Mouse (Mus musculus): ENCODE results near the gene Sptb. TPM values are rescaled to one million over a fixed set of nuclear protein-coding genes. Genes with fewer than 3 reads are reported as not detected.

The Sptb gene
- 58.9 and 69.2 TPM in 2 replicates for polyA plus RNA-seq (2015; fragmentation: Nextera tagmentation; extraction: Ambion mirVana)

- Histone ChIP-seq H3K4me1 (replicated peaks) (peaks cover 63% of the 10 kb centered on the region), H3K27ac (replicated peaks) (peak within 1 kb of the TSS; percentile 98)
- WGBS (ENCODE audit: insufficient replicate concordance): under 1% methylated on average over 40 of the region's 40 CpGs
Observed at GRCm38 (mm10) chr12:76710351-76711100, at the start of gene Sptb. Gene Sptb (minus strand): TSS chr12:76710547.

DNA sequence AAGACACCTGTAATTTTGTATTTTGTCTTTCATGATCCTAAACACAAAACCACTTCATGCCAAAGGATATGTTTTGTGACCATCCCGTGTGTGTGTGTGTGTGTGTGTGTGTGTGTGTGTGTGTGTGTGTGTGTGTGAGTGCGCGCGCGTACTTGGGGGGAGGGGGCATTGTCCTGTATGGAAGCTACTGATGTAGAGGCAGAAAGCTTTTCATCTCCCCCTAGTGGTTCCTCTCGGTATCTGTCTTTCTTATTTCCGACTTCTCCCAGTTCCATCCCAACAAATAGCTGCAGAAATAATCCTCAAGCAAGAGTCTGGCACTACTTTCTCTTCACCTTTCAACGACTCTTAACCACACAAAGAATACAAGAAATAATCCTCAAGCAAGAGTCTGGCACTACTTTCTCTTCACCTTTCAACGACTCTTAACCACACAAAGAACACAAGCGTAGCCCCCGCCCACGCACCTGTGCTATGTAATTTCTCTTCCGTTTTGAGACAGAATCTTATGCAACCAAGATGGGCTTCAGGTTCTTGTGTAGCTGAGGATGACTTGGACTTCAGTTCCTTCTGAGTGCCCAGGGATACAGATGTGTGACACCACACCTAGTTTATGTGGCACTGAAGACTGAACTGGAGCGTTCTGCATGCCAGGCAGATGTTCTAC is 42.4 kb upstream of the Sptb start:
- no peak for ATAC-seq (ENCODE audit: insufficient read depth)
- Histone ChIP-seq H3K4me2 (no peak overlapping the region), H3K36me3 (replicated peaks) (no peaks in the 10 kb centered on the region), H3K27ac (replicated peaks) (no peak overlapping the region), H3K9me3 (replicated peaks) (no peaks in the 10 kb centered on the region), H3K27me3 (peaks cover 22% of the 10 kb centered on the region), H3K9ac (no peak overlapping the region), H3K4me1 (replicated peaks) (no peaks in the 10 kb centered on the region), H3K4me3 (replicated peaks) (no peak overlapping the region)
- 41% methylated on average over 14 of the region's 14 CpGs for WGBS (ENCODE audit: insufficient replicate concordance)

More at GRCm38 (mm10) chr12:76710351-76711100, at the start of gene Sptb:
- Histone ChIP-seq H3K9ac (peak within 1 kb of the TSS; percentile 100), H3K27me3 (peaks cover 65% of the 10 kb centered on the region), H3K36me3 (replicated peaks) (peaks cover 18% of the 10 kb centered on the region), H3K4me3 (replicated peaks) (peak within 1 kb of the TSS; percentile 82), H3K4me2 (peak within 1 kb of the TSS; percentile 95), H3K9me3 (replicated peaks) (no peaks in the 10 kb centered on the region)
- ATAC-seq (ENCODE audit: insufficient read depth): peak; percentile 51

- Histone ChIP-seq H3K9ac (no peak overlapping the region), H3K4me2 (no peak overlapping the region), H3K4me1 (replicated peaks) (no peaks in the 10 kb centered on the region), H3K4me3 (replicated peaks) (no peak overlapping the region), H3K27ac (replicated peaks) (no peak overlapping the region), H3K9me3 (replicated peaks) (no peaks in the 10 kb centered on the region), H3K27me3 (peaks cover 22% of the 10 kb centered on the region), H3K36me3 (replicated peaks) (no peaks in the 10 kb centered on the region)
- WGBS (ENCODE audit: insufficient replicate concordance): 75% methylated on average over 16 of the region's 16 CpGs
- ATAC-seq (ENCODE audit: insufficient read depth): no peak
Observed at GRCm38 (mm10) chr12:76750866-76751459, 40.6 kb upstream of the Sptb start.

- Histone ChIP-seq H3K4me1 (replicated peaks) (no peaks in the 10 kb centered on the region), H3K36me3 (replicated peaks) (no peaks in the 10 kb centered on the region), H3K4me2 (no peak overlapping the region), H3K27ac (replicated peaks) (no peak overlapping the region), H3K9me3 (replicated peaks) (no peaks in the 10 kb centered on the region), H3K27me3 (peaks cover 31% of the 10 kb centered on the region), H3K9ac (no peak overlapping the region), H3K4me3 (replicated peaks) (no peak overlapping the region)
- ATAC-seq (ENCODE audit: insufficient read depth): no peak
- WGBS (ENCODE audit: insufficient replicate concordance): 63% methylated on average over 4 of the region's 4 CpGs
Observed at GRCm38 (mm10) chr12:76727955-76728354, 17.6 kb upstream of the Sptb start.

DNA sequence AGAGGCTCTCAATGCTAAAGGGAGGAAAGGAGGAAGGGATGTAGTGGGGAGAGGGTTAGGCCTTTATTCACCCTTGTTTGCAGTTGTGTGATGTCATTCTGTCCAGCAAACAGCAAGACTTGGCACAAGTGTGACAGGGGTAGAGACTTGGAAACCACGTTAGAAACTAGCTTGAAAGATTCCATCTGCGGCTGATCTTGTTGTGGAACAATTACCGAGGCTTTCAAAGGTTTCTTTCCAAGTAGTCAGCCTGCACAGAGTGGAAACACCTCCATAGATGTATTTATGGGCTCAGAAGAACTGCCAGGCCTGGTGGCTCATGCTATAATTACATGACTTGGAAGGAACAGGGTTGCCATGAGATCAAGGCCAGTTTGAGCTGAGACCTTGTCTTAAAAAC is 11.7 kb upstream of the Sptb start:
- Histone ChIP-seq H3K27ac (replicated peaks) (no peak overlapping the region), H3K9ac (no peak overlapping the region), H3K27me3 (peaks cover 4% of the 10 kb centered on the region), H3K4me2 (no peak overlapping the region), H3K36me3 (replicated peaks) (no peaks in the 10 kb centered on the region), H3K4me3 (replicated peaks) (no peak overlapping the region), H3K9me3 (replicated peaks) (no peaks in the 10 kb centered on the region), H3K4me1 (replicated peaks) (peaks cover 21% of the 10 kb centered on the region)
- no peak for ATAC-seq (ENCODE audit: insufficient read depth)
- 65% methylated on average over 3 of the region's 3 CpGs for WGBS (ENCODE audit: insufficient replicate concordance)

- H3K27me3 ChIP-seq: peaks cover 9% of the 10 kb centered on the region
- no peak overlapping the region for H3K9ac ChIP-seq
- peaks cover 21% of the 10 kb centered on the region for H3K4me1 ChIP-seq (replicated peaks)
- no peak overlapping the region for H3K4me2 ChIP-seq
- no peak overlapping the region for H3K27ac ChIP-seq (replicated peaks)
- no peaks in the 10 kb centered on the region for H3K36me3 ChIP-seq (replicated peaks)
- ATAC-seq (ENCODE audit: insufficient read depth): no peak
- no peaks in the 10 kb centered on the region for H3K9me3 ChIP-seq (replicated peaks)
- no peak overlapping the region for H3K4me3 ChIP-seq (replicated peaks)
Observed at GRCm38 (mm10) chr12:76720572-76720971, 10.2 kb upstream of the Sptb start.

- ATAC-seq (ENCODE audit: insufficient read depth): peak; percentile 65
- Histone ChIP-seq H3K4me3 (replicated peaks) (no peak overlapping the region), H3K27ac (replicated peaks) (no peak overlapping the region), H3K27me3 (peaks cover 19% of the 10 kb centered on the region), H3K4me1 (replicated peaks) (peaks cover 26% of the 10 kb centered on the region), H3K4me2 (no peak overlapping the region), H3K36me3 (replicated peaks) (no peaks in the 10 kb centered on the region), H3K9me3 (replicated peaks) (no peaks in the 10 kb centered on the region), H3K9ac (no peak overlapping the region)
- WGBS (ENCODE audit: insufficient replicate concordance): 69% methylated on average over 4 of the region's 4 CpGs
Observed at GRCm38 (mm10) chr12:76718384-76718783, 8.0 kb upstream of the Sptb start.

DNA sequence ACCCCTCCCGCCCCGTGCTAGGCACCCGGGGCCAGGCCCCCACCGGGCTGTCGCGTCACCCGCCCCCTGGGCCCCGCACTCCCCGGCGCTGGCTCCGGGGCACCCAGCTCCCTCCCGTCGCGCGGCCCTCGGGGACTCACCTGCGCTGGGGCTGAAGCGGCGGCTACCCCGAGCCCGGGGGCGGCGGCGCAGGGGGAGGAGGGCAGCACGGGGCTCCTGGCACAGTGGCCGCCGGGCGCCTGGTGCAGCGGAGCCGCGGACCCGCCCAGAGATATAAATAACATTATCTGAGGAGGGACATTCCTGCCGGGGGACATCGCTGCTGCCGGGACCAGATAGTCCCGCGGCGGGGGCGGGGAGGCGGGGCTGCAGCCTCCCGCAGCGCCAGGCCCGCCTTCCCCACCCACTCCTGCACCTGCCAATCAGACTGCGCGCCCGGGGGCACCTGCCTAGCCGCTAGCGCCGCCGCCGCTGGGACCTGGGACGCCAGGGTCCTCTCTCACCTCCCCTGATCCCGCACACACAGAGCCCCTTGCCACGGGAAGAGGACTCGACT is 474 bp downstream of the Sptb start:
- Histone ChIP-seq H3K4me2 (peak overlapping the region; percentile 95), H3K4me3 (replicated peaks) (peak overlapping the region; percentile 82), H3K36me3 (replicated peaks) (peaks cover 24% of the 10 kb centered on the region), H3K9me3 (replicated peaks) (no peaks in the 10 kb centered on the region), H3K27me3 (peaks cover 60% of the 10 kb centered on the region), H3K9ac (peak overlapping the region; percentile 100), H3K27ac (replicated peaks) (peak overlapping the region; percentile 98), H3K4me1 (replicated peaks) (peaks cover 69% of the 10 kb centered on the region)
- ATAC-seq (ENCODE audit: insufficient read depth): peak; percentile 92
- under 1% methylated on average over 54 of the region's 55 CpGs for WGBS (ENCODE audit: insufficient replicate concordance)

DNA sequence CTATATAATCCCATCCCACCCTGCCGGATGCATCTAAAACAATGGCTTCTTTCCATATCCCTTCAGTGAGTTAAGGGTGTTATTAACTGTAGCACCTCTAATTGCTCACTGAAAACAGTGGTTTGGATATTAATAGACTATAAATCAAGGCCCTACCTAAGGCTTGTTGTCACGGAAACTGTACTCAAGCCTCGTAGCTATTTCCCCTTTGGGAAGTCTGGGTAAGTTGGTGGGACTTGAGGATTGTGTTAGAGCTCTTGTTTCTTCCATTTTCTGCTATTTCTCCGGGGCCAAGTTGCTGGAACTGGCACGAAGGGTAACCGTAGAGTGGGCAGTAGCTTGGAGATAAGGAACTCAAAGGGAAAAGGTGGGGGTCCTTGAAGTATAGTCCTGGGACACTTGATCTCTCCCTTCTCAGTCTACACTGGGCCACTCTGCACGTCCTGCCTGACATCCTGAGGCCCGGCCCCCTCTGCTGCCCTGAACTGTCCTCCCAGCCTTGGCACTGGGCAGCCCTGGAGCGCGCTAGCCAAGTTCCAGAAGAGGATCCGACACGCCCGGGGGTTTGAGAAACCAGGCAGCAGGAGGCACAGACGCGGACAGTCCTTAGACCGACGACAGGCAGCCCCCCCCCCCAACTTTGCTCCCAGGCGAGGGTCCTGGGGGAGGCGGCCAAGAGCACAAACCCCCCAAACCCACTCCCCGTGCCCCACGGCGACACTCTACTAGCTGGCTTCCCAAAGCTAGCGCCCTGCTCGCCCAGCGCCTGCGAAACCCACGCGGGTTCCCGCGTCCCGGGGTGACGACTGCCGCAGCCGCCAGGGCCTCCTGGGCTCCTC is 1.2 kb downstream of the Sptb start:
- H3K27me3 ChIP-seq: peaks cover 59% of the 10 kb centered on the region
- 3% methylated on average over 34 of the region's 34 CpGs for WGBS (ENCODE audit: insufficient replicate concordance)
- peak overlapping the region; percentile 100 for H3K9ac ChIP-seq
- peak overlapping the region; percentile 82 for H3K4me3 ChIP-seq (replicated peaks)
- peak overlapping the region; percentile 98 for H3K27ac ChIP-seq (replicated peaks)
- peak overlapping the region; percentile 95 for H3K4me2 ChIP-seq
- H3K9me3 ChIP-seq (replicated peaks): no peaks in the 10 kb centered on the region
- ATAC-seq (ENCODE audit: insufficient read depth): peak; percentile 58
- peaks cover 31% of the 10 kb centered on the region for H3K36me3 ChIP-seq (replicated peaks)
- H3K4me1 ChIP-seq (replicated peaks): peaks cover 76% of the 10 kb centered on the region

DNA sequence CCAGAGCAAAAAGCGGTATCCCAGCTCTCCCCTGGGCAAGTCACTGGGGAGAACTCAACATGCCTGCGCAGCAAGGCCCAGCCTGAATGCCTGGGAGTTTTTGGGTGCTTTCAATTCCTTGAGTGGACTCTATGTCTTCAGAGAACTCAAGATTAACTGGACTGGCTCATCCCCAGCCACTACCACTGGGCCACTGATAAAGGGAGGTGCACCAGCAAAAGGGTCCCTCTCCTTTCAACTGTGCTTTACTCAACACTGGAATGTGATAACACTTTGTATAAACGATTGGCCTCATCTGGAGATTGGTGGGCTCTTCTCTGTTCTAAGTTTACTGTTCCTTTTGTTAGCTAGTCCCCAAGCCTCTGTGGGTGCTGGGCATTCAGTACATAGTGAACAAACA is 2.2 kb downstream of the Sptb start:
- Histone ChIP-seq H3K4me2 (peak overlapping the region; percentile 95), H3K27ac (replicated peaks) (peak overlapping the region; percentile 98), H3K36me3 (replicated peaks) (peaks cover 38% of the 10 kb centered on the region), H3K27me3 (peaks cover 49% of the 10 kb centered on the region), H3K9me3 (replicated peaks) (no peaks in the 10 kb centered on the region), H3K9ac (peak overlapping the region; percentile 100), H3K4me3 (replicated peaks) (peak overlapping the region; percentile 82), H3K4me1 (replicated peaks) (peaks cover 80% of the 10 kb centered on the region)
- WGBS (ENCODE audit: insufficient replicate concordance): 56% methylated on average over 3 of the region's 3 CpGs
- ATAC-seq (ENCODE audit: insufficient read depth): no peak

All from liver, embryonic 15.5 days (tissue).